Mouse (Mus musculus): Measurements from ENCODE around the gene Car5b. TPM values are rescaled to one million over a fixed set of nuclear protein-coding genes. Genes with fewer than 3 reads are reported as not detected.

Gene Car5b
- polyA plus RNA-seq, 1 experiment from 2014 or later: 0.45 TPM

GRCm38 (mm10) chrX:163999848-164000247 is 27.9 kb downstream of the Car5b start:
- H3K27me3 ChIP-seq (replicated peaks; ENCODE audit: control insufficient read depth, insufficient read depth, low read length): 0 out of 2 replicates have a peak, but pooled peaks cover 3% of the 10 kb centered on the region
- WGBS: 71% methylated on average over 1 of the region's 1 CpGs
- no peaks in the 10 kb centered on the region for H3K36me3 ChIP-seq (ENCODE audit: control insufficient read depth, insufficient read depth, low read length)
- no peak for ATAC-seq (replicated peaks; ENCODE audit: low FRiP score, low TSS enrichment, low read depth)
- no peaks in the 10 kb centered on the region for H3K9me3 ChIP-seq (ENCODE audit: control insufficient read depth, low read length)
- H3K4me1 ChIP-seq (replicated peaks; ENCODE audit: control insufficient read depth, insufficient read depth, low read length): no peaks in the 10 kb centered on the region
- no peak overlapping the region for H3K4me3 ChIP-seq (ENCODE audit: low read depth, low read length)
- H3K9ac ChIP-seq (ENCODE audit: low read length): no peak overlapping the region
- H3K4me2 ChIP-seq (ENCODE audit: low read length): no peak overlapping the region
- no peak overlapping the region for H3K27ac ChIP-seq (ENCODE audit: low read depth)
- no peak for DNase-seq (ENCODE audit: low spot score)

GRCm38 (mm10) chrX:163996754-163997153 is 31.0 kb downstream of the Car5b start:
- Histone ChIP-seq H3K4me3 (ENCODE audit: low read depth, low read length) (no peak overlapping the region), H3K27ac (ENCODE audit: low read depth) (no peak overlapping the region), H3K9ac (ENCODE audit: low read length) (no peak overlapping the region), H3K36me3 (ENCODE audit: control insufficient read depth, insufficient read depth, low read length) (no peaks in the 10 kb centered on the region), H3K9me3 (ENCODE audit: control insufficient read depth, low read length) (no peaks in the 10 kb centered on the region), H3K4me1 (replicated peaks; ENCODE audit: control insufficient read depth, insufficient read depth, low read length) (no peaks in the 10 kb centered on the region), H3K4me2 (ENCODE audit: low read length) (no peak overlapping the region), H3K27me3 (replicated peaks; ENCODE audit: control insufficient read depth, insufficient read depth, low read length) (0 out of 2 replicates have a peak, but pooled peaks cover 3% of the 10 kb centered on the region)
- ATAC-seq (replicated peaks; ENCODE audit: low FRiP score, low TSS enrichment, low read depth) (no peak), DNase-seq (ENCODE audit: low spot score) (no peak)
- 87% methylated on average over 3 of the region's 3 CpGs for WGBS

GRCm38 (mm10) chrX:163987718-163988374 is 40.0 kb downstream of the Car5b start:
- DNase-seq (ENCODE audit: low spot score): no peak
- 64% methylated on average over 3 of the region's 3 CpGs for WGBS
- Histone ChIP-seq H3K4me1 (replicated peaks; ENCODE audit: control insufficient read depth, insufficient read depth, low read length) (no peaks in the 10 kb centered on the region), H3K9me3 (ENCODE audit: control insufficient read depth, low read length) (no peaks in the 10 kb centered on the region), H3K27me3 (replicated peaks; ENCODE audit: control insufficient read depth, insufficient read depth, low read length) (no peaks in the 10 kb centered on the region), H3K4me3 (ENCODE audit: low read depth, low read length) (no peak overlapping the region), H3K27ac (ENCODE audit: low read depth) (no peak overlapping the region), H3K4me2 (ENCODE audit: low read length) (no peak overlapping the region), H3K9ac (ENCODE audit: low read length) (no peak overlapping the region), H3K36me3 (ENCODE audit: control insufficient read depth, insufficient read depth, low read length) (no peaks in the 10 kb centered on the region)
- ATAC-seq (replicated peaks; ENCODE audit: low FRiP score, low TSS enrichment, low read depth): no peak

GRCm38 (mm10) chrX:163982129-163982528 is 45.7 kb downstream of the Car5b start:
- no peak overlapping the region for H3K4me2 ChIP-seq (ENCODE audit: low read length)
- no peak overlapping the region for H3K4me3 ChIP-seq (ENCODE audit: low read depth, low read length)
- no peaks in the 10 kb centered on the region for H3K9me3 ChIP-seq (ENCODE audit: control insufficient read depth, low read length)
- 60% methylated on average over 6 of the region's 6 CpGs for WGBS
- no peaks in the 10 kb centered on the region for H3K4me1 ChIP-seq (replicated peaks; ENCODE audit: control insufficient read depth, insufficient read depth, low read length)
- H3K27ac ChIP-seq (ENCODE audit: low read depth): no peak overlapping the region
- H3K9ac ChIP-seq (ENCODE audit: low read length): no peak overlapping the region
- no peak for DNase-seq (ENCODE audit: low spot score)
- no peaks in the 10 kb centered on the region for H3K36me3 ChIP-seq (ENCODE audit: control insufficient read depth, insufficient read depth, low read length)
- ATAC-seq (replicated peaks; ENCODE audit: low FRiP score, low TSS enrichment, low read depth): no peak
- H3K27me3 ChIP-seq (replicated peaks; ENCODE audit: control insufficient read depth, insufficient read depth, low read length): no peaks in the 10 kb centered on the region

- Histone ChIP-seq H3K27me3 (replicated peaks; ENCODE audit: control insufficient read depth, insufficient read depth, low read length) (no peaks in the 10 kb centered on the region), H3K36me3 (ENCODE audit: control insufficient read depth, insufficient read depth, low read length) (no peaks in the 10 kb centered on the region), H3K4me3 (ENCODE audit: low read depth, low read length) (no peak overlapping the region), H3K4me1 (replicated peaks; ENCODE audit: control insufficient read depth, insufficient read depth, low read length) (no peaks in the 10 kb centered on the region), H3K4me2 (ENCODE audit: low read length) (no peak overlapping the region), H3K9me3 (ENCODE audit: control insufficient read depth, low read length) (no peaks in the 10 kb centered on the region), H3K27ac (ENCODE audit: low read depth) (no peak overlapping the region), H3K9ac (ENCODE audit: low read length) (no peak overlapping the region)
- no peak for DNase-seq (ENCODE audit: low spot score)
- 44% methylated on average over 4 of the region's 4 CpGs for WGBS
- no peak for ATAC-seq (replicated peaks; ENCODE audit: low FRiP score, low TSS enrichment, low read depth)
Observed at GRCm38 (mm10) chrX:163981500-163981899, 46.3 kb downstream of the Car5b start.

GRCm38 (mm10) chrX:163981092-163981491 is 46.7 kb downstream of the Car5b start:
- 75% methylated on average over 1 of the region's 1 CpGs for WGBS
- Histone ChIP-seq H3K4me1 (replicated peaks; ENCODE audit: control insufficient read depth, insufficient read depth, low read length) (no peaks in the 10 kb centered on the region), H3K27ac (ENCODE audit: low read depth) (no peak overlapping the region), H3K9me3 (ENCODE audit: control insufficient read depth, low read length) (no peaks in the 10 kb centered on the region), H3K36me3 (ENCODE audit: control insufficient read depth, insufficient read depth, low read length) (no peaks in the 10 kb centered on the region), H3K27me3 (replicated peaks; ENCODE audit: control insufficient read depth, insufficient read depth, low read length) (no peaks in the 10 kb centered on the region), H3K4me2 (ENCODE audit: low read length) (no peak overlapping the region), H3K9ac (ENCODE audit: low read length) (no peak overlapping the region), H3K4me3 (ENCODE audit: low read depth, low read length) (no peak overlapping the region)
- no peak for DNase-seq (ENCODE audit: low spot score)
- ATAC-seq (replicated peaks; ENCODE audit: low FRiP score, low TSS enrichment, low read depth): no peak

GRCm38 (mm10) chrX:163958467-163958875 is 69.3 kb downstream of the Car5b start, which contains the start of gene Zrsr2:
Gene Zrsr2 (minus strand): TSS chrX:163958661.
- Histone ChIP-seq H3K27me3 (replicated peaks; ENCODE audit: control insufficient read depth, insufficient read depth, low read length) (no peaks in the 10 kb centered on the region), H3K36me3 (ENCODE audit: control insufficient read depth, insufficient read depth, low read length) (peaks cover 21% of the 10 kb centered on the region), H3K4me1 (replicated peaks; ENCODE audit: control insufficient read depth, insufficient read depth, low read length) (no peaks in the 10 kb centered on the region), H3K4me3 (ENCODE audit: low read depth, low read length) (peak within 1 kb of the TSS; percentile 48), H3K27ac (ENCODE audit: low read depth) (peak within 1 kb of the TSS; percentile 91), H3K4me2 (ENCODE audit: low read length) (peak within 1 kb of the TSS; percentile 48), H3K9me3 (ENCODE audit: control insufficient read depth, low read length) (no peaks in the 10 kb centered on the region), H3K9ac (ENCODE audit: low read length) (peak within 1 kb of the TSS; percentile 77)
- 8% methylated on average over 21 of the region's 29 CpGs for WGBS
- DNase-seq (ENCODE audit: low spot score): peak; percentile 83
- ATAC-seq (replicated peaks; ENCODE audit: low FRiP score, low TSS enrichment, low read depth): peak; percentile 93

- Histone ChIP-seq H3K36me3 (ENCODE audit: control insufficient read depth, insufficient read depth, low read length) (peaks cover 26% of the 10 kb centered on the region), H3K9ac (ENCODE audit: low read length) (peak overlapping the region; percentile 77), H3K4me2 (ENCODE audit: low read length) (peak overlapping the region; percentile 47), H3K4me1 (replicated peaks; ENCODE audit: control insufficient read depth, insufficient read depth, low read length) (no peaks in the 10 kb centered on the region), H3K27me3 (replicated peaks; ENCODE audit: control insufficient read depth, insufficient read depth, low read length) (no peaks in the 10 kb centered on the region), H3K9me3 (ENCODE audit: control insufficient read depth, low read length) (no peaks in the 10 kb centered on the region), H3K27ac (ENCODE audit: low read depth) (peak overlapping the region; percentile 91), H3K4me3 (ENCODE audit: low read depth, low read length) (peak overlapping the region; percentile 48)
- peak; percentile 78 for DNase-seq (ENCODE audit: low spot score)
- ATAC-seq (replicated peaks; ENCODE audit: low FRiP score, low TSS enrichment, low read depth): peak; percentile 95
- 14% methylated on average over 35 of the region's 67 CpGs for WGBS
Observed at GRCm38 (mm10) chrX:163957803-163958466, 69.9 kb downstream of the Car5b start.
